Mouse (Mus musculus) hindbrain, embryonic 12.5 days (tissue): Measurements from ENCODE around the gene Pknox1. TPM values are rescaled to one million over a fixed set of nuclear protein-coding genes. Genes with fewer than 3 reads are reported as not detected.
A peak's percentile ranks its signal among the peaks of the same experiment; 100 is the strongest.
"Not testable (repeated sequence)": the region's sequence is repeated elsewhere in the genome, so short reads cannot be mapped to it uniquely, and the experiment has no call there.

Experiments used
- ATAC-seq: fragments of 200-750 bp; cut with Nextera tagmentation; 2 replicates; pipeline ENCODE4 v1.8.0; 2017; ENCODE audit warnings: moderate TSS enrichment; ENCODE audit not compliant: low FRiP score
- H3K27ac ChIP-seq: fragments of 300-500 bp; sonication (generic); 2 replicates; pipeline ENCODE4 v1.5.1; 2016; ENCODE audit warnings: mild to moderate bottlenecking
- H3K27me3 ChIP-seq: fragments of 300-500 bp; sonication (generic); 2 replicates; pipeline ENCODE4 v1.6.1; 2016; ENCODE audit warnings: mild to moderate bottlenecking
- H3K36me3 ChIP-seq: fragments of 300-500 bp; sonication (generic); 2 replicates; pipeline ENCODE4 v1.6.1; 2016; ENCODE audit warnings: mild to moderate bottlenecking
- H3K4me1 ChIP-seq: fragments of 300-500 bp; sonication (generic); 2 replicates; pipeline ENCODE4 v1.6.1; 2016
- H3K4me2 ChIP-seq: fragments of 300-500 bp; sonication (generic); replicated peaks from 2 replicates; pipeline ENCODE4 v1.6.1; 2016; ENCODE audit warnings: mild to moderate bottlenecking
- H3K4me3 ChIP-seq: fragments of 300-500 bp; sonication (generic); 2 replicates; pipeline ENCODE4 v1.5.1; 2016; ENCODE audit warnings: mild to moderate bottlenecking
- H3K9ac ChIP-seq: fragments of 300-500 bp; sonication (generic); 2 replicates; pipeline ENCODE4 v1.6.1; 2016; ENCODE audit warnings: mild to moderate bottlenecking, moderate library complexity
- H3K9me3 ChIP-seq: fragments of 300-500 bp; sonication (generic); replicated peaks from 2 replicates; pipeline ENCODE4 v1.6.1; 2016; ENCODE audit warnings: mild to moderate bottlenecking
- WGBS: fragments of 180-500 bp; shearing (Covaris S2); methylation state at CpG from one replicate; pipeline ENCODE4 v1.1.7; 2016; 5-methylcytosine and 5-hydroxymethylcytosine counted together
- polyA plus RNA-seq: library from polyadenylated mRNA; unstranded; fragments of >200 nt; fragmentation: Nextera tagmentation; extraction: Ambion mirVana; gene quantifications from 2 replicates; pipeline ENCODE4 v1.2.1, GENCODE M21; 2016

Pknox1 gene
- polyA plus RNA-seq, 1 experiment from 2014 or later = 39.8 TPM

DNA sequence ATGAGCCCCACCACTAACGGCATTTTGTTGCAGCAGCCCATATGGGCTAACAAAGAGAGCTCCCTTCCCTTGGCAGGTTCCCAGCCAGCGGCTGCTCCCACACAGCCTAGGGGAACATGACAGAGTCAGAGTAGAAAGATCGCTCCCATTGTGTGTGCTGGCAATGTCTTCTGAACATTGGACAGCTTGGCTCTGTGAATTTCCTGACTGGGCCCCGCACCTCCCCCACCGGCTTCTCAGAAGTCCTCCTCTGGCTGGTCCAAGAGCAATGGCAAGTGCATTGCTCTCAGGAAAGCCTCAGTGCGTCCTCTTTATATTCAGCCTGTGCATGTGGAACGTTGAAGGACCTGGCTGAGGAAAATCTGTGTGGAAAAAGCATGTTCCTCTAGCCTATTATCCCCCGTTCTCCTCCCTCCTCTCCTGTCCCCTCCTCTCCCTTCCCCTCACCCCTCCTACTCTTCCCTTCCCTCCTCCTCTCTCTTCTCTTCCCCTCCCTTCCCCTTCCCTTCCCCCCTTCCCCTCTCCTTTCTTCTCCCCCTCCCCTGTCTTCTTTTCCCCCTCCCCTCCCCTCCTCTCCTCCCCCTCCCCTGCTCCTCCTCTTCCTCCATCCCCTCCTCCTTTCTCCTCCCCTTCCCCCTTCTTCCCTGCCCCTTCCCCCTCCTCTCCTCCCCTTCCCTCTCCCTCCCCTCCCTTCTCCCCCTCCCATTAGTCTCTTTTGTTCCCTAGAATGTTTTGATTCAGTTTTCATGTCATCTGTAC lies 28.5 kb upstream of the Pknox1 start:
- Histone ChIP-seq H3K9ac (no peak overlapping the region), H3K4me1 (peaks cover 19% of the 10 kb centered on the region), H3K4me2 (peak overlapping the region; percentile 7; the same call in 1 of the 2 replicates), H3K9me3 (no peaks in the 10 kb centered on the region), H3K27ac (peak overlapping the region; percentile 90), H3K4me3 (no peak overlapping the region), H3K36me3 (peaks cover 7% of the 10 kb centered on the region), H3K27me3 (no peaks in the 10 kb centered on the region)
- whole genome bisulfite sequencing = 24% methylated on average over 8 of the region's 8 CpGs
- ATAC-seq = peak; percentile 86

DNA sequence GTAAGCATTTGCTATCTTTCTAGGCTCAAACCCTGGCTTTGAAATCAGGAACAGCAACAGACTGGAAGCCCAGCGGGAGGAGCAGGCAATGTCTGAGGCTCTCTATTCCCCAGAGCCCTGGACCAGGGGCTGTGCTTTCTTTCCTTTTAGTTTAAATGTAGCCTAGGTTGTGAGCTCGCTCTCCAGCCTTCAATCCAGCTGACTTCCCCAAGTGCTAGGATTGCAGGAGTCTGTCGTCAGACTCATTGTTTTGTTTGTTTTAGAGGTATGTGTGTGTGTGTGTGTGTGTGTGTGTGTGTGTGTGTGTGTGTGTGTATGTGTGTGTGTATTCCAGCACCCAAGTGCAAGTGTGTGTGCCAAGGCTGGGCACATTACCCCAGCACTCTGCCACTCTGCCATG lies 24.4 kb upstream of the Pknox1 start:
- Histone ChIP-seq H3K9ac (no peak overlapping the region), H3K27me3 (no peaks in the 10 kb centered on the region), H3K4me1 (peaks cover 34% of the 10 kb centered on the region), H3K36me3 (no peaks in the 10 kb centered on the region), H3K4me2 (no peak overlapping the region), H3K27ac (peak overlapping the region; percentile 76; the same call in 1 of the 2 replicates), H3K4me3 (no peak overlapping the region), H3K9me3 (no peaks in the 10 kb centered on the region)
- WGBS = 63% methylated on average over 3 of the region's 3 CpGs
- ATAC-seq = no peak

DNA sequence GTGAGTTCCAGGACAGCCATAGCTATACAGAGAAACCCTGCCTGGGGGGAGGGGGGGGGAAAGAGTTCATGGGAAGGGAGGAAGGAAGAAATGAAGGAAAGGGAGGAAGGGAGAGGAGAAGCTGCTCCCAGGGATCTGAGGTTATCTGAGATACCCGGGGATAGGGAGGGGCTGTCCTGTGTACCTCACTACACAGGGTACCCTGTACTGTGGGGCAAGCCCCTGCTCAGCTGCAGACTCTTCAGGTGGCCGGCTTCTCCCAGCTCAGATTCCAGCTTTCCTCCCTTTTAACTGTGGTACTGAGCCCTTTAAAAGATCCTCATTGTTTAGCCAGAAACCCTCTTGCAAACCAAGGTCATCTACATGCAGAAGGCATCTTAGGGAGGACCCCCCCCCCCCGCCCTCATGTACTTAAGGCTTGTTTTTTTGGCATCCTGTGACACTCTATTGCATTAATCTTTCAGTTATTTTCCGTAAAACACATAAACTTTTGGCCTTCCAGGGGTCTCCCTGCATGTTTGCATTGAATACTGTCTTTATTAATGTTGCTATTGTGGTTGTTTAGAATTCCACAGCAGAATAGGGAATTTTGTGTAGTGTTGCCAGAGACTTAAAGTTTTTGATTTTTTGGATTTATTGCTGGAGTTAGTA lies 23.6 kb upstream of the Pknox1 start:
- no peaks in the 10 kb centered on the region for H3K9me3 ChIP-seq
- peak overlapping the region; percentile 76 for H3K27ac ChIP-seq
- no peaks in the 10 kb centered on the region for H3K27me3 ChIP-seq
- 36% methylated on average over 4 of the region's 4 CpGs for WGBS
- no peak overlapping the region for H3K4me3 ChIP-seq
- H3K9ac ChIP-seq = no peak overlapping the region
- no peak for ATAC-seq
- peaks cover 26% of the 10 kb centered on the region for H3K4me1 ChIP-seq
- no peaks in the 10 kb centered on the region for H3K36me3 ChIP-seq
- no peak overlapping the region for H3K4me2 ChIP-seq

DNA sequence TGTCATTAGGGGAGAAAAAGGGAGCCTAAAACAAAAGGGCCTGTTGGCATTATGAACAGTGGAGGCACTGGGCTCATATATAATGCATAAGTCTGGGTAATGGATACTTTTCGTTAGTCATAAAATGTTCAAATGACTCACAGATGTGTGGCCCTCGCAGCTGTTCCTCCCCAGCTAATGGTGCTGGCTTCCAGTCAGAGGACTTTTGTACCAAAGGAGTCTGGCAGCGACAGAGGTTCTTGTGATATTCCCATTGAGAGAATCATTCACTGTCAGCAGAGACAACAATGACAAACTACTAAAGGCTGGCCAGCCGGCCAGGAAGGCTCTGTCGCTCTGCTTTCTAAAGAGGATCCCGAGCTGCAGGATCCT lies 23.1 kb upstream of the Pknox1 start:
- H3K4me1 ChIP-seq = peaks cover 24% of the 10 kb centered on the region
- H3K27ac ChIP-seq = peak overlapping the region; percentile 76
- no peak overlapping the region for H3K4me3 ChIP-seq
- no peaks in the 10 kb centered on the region for H3K36me3 ChIP-seq
- no peaks in the 10 kb centered on the region for H3K9me3 ChIP-seq
- ATAC-seq = no peak
- H3K9ac ChIP-seq = no peak overlapping the region
- no peaks in the 10 kb centered on the region for H3K27me3 ChIP-seq
- 18% methylated on average over 6 of the region's 6 CpGs for WGBS
- no peak overlapping the region for H3K4me2 ChIP-seq

DNA sequence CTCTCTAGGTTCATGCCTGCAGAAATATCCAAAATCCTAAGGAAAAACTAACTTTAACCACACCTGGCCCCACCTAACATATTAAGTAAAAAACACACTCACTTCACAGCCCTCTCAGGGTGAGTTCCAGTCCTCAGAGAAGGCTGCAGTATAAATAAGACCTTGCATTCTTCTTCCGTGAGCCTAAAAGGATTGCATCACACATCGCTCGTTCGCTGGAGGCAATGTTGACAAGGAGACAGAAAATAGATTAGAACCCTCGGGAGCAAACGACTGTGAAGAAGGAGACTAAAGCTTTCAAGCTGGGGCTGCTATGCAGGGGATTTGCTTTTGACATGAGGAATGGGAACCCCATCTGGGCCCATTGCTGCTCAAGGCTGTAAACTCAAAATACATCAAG lies 21.0 kb upstream of the Pknox1 start:
- H3K4me1 ChIP-seq = peaks cover 24% of the 10 kb centered on the region
- no peaks in the 10 kb centered on the region for H3K27me3 ChIP-seq
- H3K9ac ChIP-seq = no peak overlapping the region
- H3K27ac ChIP-seq = 0 out of 2 replicates have a peak overlapping the region, but pooled peaks have one; percentile 13
- H3K9me3 ChIP-seq = no peaks in the 10 kb centered on the region
- 25% methylated on average over 6 of the region's 6 CpGs for WGBS
- H3K36me3 ChIP-seq = no peaks in the 10 kb centered on the region
- ATAC-seq = no peak
- H3K4me2 ChIP-seq = no peak overlapping the region
- no peak overlapping the region for H3K4me3 ChIP-seq

DNA sequence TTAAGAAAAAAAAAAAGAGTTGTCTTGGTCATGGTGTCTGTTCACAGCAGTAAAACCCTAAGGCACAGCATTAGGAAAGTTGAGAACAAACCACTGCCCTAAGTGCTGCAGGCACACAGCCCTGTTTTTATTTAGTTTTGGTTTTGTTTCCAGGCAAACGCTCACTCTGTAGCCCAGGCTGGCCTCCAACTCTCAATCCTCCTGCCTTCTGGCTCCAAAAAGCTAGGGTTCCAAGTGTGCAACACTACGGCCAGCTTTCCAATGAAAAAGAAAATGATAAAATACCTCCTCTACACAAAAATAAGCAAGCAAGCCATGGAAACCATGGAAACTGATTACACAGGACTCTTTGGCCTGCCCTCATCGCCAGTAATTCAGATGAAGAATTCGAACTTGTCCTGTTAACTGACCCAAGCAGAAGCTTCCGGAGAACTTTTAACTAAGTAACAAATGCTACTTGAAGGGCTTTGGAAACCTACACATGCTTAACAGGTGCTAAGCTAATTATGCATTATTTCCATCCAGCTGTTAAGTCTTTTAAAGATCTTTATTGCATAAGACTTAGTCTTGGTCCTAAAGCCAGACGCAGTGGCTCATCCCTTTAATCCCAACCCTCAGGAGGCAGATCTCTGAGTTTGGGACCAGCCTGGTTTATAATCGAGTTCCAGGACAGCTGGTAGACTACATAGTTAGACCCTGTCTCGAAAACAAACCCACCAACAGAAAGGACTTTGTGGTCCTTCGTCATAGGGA lies 17.9 kb upstream of the Pknox1 start:
- H3K4me2 ChIP-seq = no peak overlapping the region
- H3K27ac ChIP-seq = no peak overlapping the region
- H3K9ac ChIP-seq = no peak overlapping the region
- no peak for ATAC-seq
- peaks cover 14% of the 10 kb centered on the region for H3K4me1 ChIP-seq
- H3K36me3 ChIP-seq = no peaks in the 10 kb centered on the region
- no peaks in the 10 kb centered on the region for H3K9me3 ChIP-seq
- no peaks in the 10 kb centered on the region for H3K27me3 ChIP-seq
- H3K4me3 ChIP-seq = no peak overlapping the region
- 90% methylated on average over 9 of the region's 9 CpGs for WGBS

DNA sequence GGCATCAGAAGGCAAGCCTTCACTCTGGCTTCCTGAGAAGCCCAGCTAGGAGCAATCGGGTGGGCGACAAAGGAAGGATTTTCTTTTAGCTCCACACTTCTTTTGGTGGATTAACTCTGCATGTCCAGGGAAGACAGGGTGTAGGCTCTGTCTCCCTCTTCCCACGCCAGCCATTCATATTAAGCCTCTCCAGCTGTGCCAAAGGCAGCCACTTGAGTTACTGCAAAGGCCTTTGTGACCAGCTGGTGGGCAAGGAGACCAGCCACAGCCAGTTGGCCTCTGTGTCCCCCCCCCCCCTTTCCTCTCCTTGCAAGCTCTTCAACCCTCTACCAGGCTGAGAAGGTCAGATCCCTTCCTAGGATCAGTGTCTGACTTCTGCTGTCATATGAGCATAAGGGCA lies 16.6 kb upstream of the Pknox1 start:
- no peak overlapping the region for H3K9ac ChIP-seq
- no peak for ATAC-seq
- peaks cover 7% of the 10 kb centered on the region; the same call in 1 of the 2 replicates for H3K4me1 ChIP-seq
- 64% methylated on average over 3 of the region's 3 CpGs for WGBS
- no peaks in the 10 kb centered on the region for H3K36me3 ChIP-seq
- no peak overlapping the region for H3K27ac ChIP-seq
- no peaks in the 10 kb centered on the region for H3K27me3 ChIP-seq
- no peaks in the 10 kb centered on the region for H3K9me3 ChIP-seq
- H3K4me2 ChIP-seq = no peak overlapping the region
- no peak overlapping the region for H3K4me3 ChIP-seq

DNA sequence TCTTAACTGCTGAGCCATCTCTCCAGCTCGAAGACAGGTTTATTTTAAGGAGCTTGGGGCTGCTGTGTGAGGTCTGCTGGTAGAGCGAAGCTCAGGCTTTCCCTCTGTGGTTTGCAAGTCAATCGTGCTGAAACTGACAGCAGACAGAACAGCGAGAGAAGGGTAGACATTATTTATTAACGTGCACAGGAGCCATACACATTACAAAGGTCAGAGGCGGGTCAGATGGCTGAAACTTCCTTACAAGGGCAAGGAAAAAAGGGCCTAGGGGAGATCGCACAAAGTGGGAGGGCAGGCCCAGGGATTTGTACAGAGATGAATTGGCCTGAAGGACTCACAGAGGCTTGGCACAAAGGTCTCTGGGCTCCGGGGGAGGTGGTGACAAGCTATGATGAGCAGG lies 15.1 kb upstream of the Pknox1 start:
- H3K27ac ChIP-seq = no peak overlapping the region
- no peaks in the 10 kb centered on the region for H3K9me3 ChIP-seq
- no peak overlapping the region for H3K9ac ChIP-seq
- H3K4me3 ChIP-seq = no peak overlapping the region
- no peaks in the 10 kb centered on the region for H3K27me3 ChIP-seq
- ATAC-seq = no peak
- H3K4me2 ChIP-seq = no peak overlapping the region
- H3K36me3 ChIP-seq = no peaks in the 10 kb centered on the region
- 50% methylated on average over 8 of the region's 8 CpGs for WGBS
- no peaks in the 10 kb centered on the region for H3K4me1 ChIP-seq

DNA sequence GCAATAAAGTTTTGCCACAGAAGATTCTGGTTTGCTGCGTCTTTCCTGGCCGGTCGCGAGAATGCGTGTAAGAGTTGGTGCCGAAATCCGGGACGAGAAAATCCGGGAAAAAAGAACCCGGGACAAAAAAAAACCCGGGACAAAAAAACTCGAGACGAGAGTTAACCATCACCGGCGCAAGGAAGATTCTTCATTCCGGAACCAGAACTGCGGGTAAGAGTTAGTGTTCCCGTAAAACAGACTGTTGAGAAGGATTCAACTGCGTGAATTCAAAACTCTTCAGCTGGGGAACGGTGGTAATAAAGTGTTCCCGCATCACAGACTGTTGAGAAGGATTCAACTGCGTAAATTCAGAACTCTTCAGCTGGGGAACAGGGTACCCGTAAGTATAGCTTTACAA lies 11.9 kb upstream of the Pknox1 start:
- H3K27ac ChIP-seq, H3K9ac ChIP-seq, H3K9me3 ChIP-seq, H3K4me3 ChIP-seq, H3K4me1 ChIP-seq, H3K27me3 ChIP-seq, ATAC-seq, H3K36me3 ChIP-seq, H3K4me2 ChIP-seq: not testable (repeated sequence)
- WGBS = 96% methylated on average over 23 of the region's 23 CpGs

DNA sequence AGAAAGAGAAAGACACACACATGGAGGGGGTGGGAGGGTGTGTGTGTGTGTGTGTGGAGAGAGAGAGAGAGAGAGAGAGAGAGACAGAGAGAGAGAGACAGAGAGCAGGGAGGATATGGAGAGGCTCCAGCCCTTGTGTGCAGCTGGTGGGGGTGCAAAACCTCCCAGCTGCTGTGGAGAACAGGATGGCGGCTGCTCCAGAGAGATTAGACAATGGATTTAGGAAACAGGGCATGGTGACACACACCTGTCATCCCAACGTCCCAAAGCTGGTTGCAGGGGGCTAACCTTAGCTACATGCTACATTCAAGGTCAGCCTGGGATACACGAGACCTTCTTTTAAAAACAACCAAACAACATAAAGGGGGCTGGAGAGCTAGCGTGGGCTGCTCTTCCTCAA lies 8.3 kb upstream of the Pknox1 start:
- ATAC-seq = no peak
- 69% methylated on average over 4 of the region's 4 CpGs for WGBS
- H3K27ac ChIP-seq = no peak overlapping the region

DNA sequence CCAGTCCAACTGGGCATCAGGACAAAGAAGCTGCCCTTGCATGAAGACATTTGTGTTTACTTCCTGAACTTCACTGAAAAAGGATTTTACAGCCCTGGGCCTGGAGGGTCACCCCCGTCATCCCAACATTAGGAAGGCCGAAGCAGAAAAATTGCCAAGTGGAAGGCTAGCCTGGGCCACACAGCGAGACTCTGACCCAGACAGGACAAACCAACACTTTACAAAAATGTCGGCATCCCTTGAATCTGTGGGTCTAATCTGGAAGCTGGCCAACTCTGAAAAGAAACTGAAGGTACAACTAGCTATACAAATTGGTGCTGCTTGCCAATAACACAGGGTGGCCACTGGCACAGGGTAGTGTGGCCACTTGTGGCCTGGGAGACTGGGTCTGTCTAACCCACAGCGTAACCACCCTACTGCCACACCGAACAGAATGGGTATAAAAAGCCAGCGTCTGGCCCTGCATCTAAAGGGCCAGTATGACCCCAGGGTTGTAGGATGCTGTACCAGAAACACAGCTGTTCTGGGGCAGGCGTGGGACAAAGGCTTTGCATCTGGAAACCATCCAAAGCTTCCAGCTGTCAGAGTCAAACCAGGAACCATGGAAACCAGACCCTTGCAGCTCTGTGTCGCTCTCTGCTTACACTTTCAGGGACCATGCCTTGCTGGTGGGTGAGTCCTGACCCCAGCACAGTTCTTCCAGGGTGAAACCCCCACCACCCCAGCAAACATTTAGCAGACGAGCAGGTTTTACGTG lies 7.2 kb upstream of the Pknox1 start:
- Histone ChIP-seq H3K4me3 (no peak overlapping the region), H3K9ac (no peak overlapping the region), H3K36me3 (no peaks in the 10 kb centered on the region), H3K9me3 (no peaks in the 10 kb centered on the region), H3K27me3 (no peaks in the 10 kb centered on the region), H3K4me1 (peaks cover 18% of the 10 kb centered on the region), H3K27ac (peak overlapping the region; percentile 55), H3K4me2 (no peak overlapping the region)
- 63% methylated on average over 11 of the region's 11 CpGs for WGBS
- ATAC-seq = no peak

More for the DNA sequence above, 8.3 kb upstream of the Pknox1 start:
- Histone ChIP-seq H3K27me3 (no peaks in the 10 kb centered on the region), H3K9me3 (no peaks in the 10 kb centered on the region), H3K9ac (no peak overlapping the region), H3K36me3 (no peaks in the 10 kb centered on the region), H3K4me3 (no peak overlapping the region), H3K4me1 (peaks cover 18% of the 10 kb centered on the region), H3K4me2 (no peak overlapping the region)

DNA sequence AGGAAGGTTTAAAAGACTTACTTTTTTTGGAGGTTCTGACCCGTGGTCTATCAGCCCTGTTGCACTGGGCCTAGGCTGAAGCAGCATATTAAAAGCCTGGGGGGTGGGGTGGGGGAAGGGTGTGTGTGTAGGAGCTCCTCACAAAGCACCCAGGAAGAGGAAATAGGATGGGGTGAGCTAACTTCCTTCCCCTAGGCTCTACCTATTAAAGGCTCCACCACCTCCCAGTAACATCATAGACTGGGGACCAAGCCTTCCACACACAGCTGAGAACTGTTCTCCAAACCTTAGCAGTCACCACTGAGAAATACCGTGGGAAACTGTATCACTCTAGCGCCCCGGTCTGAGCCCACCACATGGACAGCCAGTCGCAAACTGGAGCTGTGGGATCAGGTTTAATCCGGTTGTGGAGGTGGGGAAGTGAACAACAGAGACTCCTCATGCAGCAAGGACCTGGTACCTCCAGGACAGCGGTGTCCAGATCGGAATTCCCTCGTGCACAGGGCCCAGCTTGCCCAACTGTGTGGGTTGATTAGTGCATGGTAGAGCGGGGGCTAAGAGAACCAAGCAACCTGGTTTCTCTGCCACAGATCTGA lies 6.5 kb upstream of the Pknox1 start:
- no peaks in the 10 kb centered on the region for H3K36me3 ChIP-seq
- no peaks in the 10 kb centered on the region for H3K27me3 ChIP-seq
- no peak overlapping the region for H3K9ac ChIP-seq
- H3K27ac ChIP-seq = peak overlapping the region; percentile 55
- peaks cover 18% of the 10 kb centered on the region for H3K4me1 ChIP-seq
- 77% methylated on average over 10 of the region's 10 CpGs for WGBS
- H3K4me2 ChIP-seq = no peak overlapping the region
- H3K9me3 ChIP-seq = no peaks in the 10 kb centered on the region
- no peak for ATAC-seq
- no peak overlapping the region for H3K4me3 ChIP-seq
